Mouse (Mus musculus) liver, adult 10 weeks (tissue): ENCODE data around the gene Samd4b. TPM values are rescaled to one million over a fixed set of nuclear protein-coding genes. Genes with fewer than 3 reads are reported as not detected.

Experiments
- polyA plus RNA-seq: library from polyadenylated mRNA; stranded (reverse); fragments of 350-450 nt; fragmentation: Illumina TruSeq; extraction: RNeasy Lipid Tissue Mini Kit (QIAGEN cat#74804); gene quantifications from one replicate; pipeline ENCODE4 v1.2.3, GENCODE M21; 2014; ENCODE audit warnings: low read depth, low replicate concordance

Samd4b gene
- 3.5 TPM for polyA plus RNA-seq

DNA sequence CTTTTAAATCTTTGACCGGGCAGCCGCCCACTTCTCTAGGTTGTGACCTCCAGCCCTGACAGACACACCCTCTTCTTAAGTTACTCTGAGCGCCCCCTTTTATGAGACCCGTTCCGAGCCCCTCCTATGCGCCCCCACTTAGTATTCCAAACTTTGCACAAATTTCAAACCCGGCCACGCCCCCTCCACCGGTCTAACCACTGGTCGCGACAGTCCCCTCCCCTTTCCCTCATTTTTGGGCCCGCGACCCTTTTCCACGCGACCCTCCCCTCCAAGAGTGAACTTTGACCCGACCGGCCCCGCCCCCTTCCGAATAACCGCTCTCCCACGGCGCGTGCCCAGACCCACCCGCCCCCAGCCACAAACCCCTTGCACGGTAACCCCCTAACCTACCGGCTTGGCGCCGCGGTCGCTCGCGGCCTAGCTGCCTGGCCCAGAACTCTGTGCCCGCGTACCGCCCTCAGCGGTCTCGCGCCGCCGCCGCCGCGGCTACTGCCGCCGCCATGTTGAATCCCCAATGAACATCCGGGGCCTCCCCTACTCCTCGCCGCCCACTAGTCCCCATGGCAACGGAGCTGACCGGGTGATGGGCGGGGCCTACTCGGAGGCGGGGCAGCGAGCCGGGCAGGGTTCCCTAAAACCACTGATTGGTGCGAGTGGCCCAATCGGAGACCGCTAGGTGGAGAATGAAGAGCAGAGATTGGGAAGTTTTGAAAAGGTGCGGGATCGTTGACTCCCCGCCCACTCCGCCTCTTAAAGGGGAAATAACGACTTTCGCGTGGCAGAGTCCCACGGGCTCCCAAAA lies at the start of gene Samd4b, which contains the start of gene Pak4:
Gene Samd4b, minus strand, starts transcription at position 503 of the 805 bp plus-strand sequence.
Gene Pak4, minus strand, starts transcription at position 544 of the 805 bp plus-strand sequence.

DNA sequence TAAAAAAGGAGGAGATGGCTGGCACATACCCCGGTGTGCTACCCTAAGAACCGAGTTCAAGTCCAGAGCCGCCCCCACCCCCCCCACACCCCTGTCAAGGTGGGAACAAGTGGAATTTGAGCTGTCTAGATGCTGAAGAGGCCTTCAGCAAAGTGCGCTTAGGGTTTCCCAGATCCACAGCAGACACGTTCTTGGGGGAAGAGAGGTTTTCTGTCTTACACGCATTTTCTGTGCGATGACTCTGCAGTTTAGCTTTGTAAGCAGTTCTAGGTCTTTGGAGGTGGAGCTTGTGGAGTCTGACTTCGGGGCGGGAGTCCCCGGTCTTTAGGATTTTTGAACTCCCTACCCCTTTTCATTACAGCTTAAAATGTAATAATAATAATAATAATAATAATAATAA lies 33.1 kb upstream of the Samd4b start, which contains the start of gene Acp7:
Gene Acp7, minus strand, starts transcription at position 260 of the 400 bp plus-strand sequence.

DNA sequence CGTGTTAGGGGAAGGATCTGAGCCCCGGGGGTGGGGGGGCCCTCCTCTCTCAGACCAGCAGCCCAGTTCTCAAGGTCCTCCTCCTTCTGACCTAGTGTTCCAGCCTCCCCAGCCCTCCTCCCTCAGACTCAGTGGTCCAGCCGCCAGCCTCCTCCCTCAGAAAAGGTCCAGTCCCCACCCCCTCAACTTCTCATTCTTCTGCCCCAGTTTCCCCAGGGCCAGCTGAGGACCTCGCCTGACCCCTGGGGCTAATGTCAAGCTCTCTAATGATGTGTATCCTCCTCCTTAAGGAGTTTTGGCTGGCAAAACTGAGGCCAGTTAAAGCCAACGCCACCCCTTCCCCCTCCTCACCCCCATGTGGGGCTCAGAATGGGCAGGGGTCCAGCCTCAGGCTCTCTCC lies 50.8 kb downstream of the Samd4b start, which contains the start of gene Nccrp1:
Gene Nccrp1, minus strand, starts transcription at position 101 of the 400 bp plus-strand sequence.

DNA sequence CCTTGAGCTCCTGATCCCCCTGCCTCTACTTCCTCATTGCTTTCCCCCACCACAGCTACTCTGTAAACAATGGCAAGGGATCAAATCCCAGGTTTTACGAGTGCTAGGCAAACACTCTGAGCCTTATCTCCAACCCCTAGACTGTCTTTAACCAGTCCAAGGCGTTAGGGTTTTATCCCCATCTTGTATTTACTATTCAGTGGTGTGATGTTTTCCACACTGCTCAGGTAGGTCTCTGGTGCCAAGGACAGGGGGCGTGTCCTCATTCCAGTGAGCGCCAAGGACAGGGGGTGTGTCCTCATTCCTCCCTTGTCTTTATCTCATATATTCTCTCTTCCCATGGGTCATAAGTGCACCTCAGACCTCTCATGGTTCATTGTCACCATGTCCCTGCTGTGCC lies 57.4 kb downstream of the Samd4b start, which contains the start of gene Sycn:
Gene Sycn, plus strand, starts transcription at position 360 of the 400 bp plus-strand sequence.

DNA sequence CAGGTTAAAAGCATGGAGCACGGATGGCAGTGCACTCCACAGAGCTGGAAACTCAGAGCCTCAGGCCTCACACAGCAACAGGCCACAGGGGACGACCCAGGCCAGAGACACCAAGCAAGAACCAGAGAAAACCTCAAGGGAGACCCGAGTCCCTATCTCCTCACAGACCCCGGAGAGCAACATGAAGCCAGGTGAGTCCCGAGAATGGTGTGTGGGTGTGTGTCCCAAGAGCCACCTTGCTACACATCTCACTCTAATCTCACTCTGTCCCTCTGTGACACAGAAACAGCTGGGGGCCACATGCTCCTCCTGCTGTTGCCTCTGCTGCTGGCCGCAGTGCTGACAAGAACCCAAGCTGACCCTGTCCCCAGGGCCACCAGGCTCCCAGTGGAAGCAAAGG lies 75.4 kb downstream of the Samd4b start, which contains the start of gene Ifnl3:
Gene Ifnl3, plus strand, starts transcription at position 301 of the 400 bp plus-strand sequence.

DNA sequence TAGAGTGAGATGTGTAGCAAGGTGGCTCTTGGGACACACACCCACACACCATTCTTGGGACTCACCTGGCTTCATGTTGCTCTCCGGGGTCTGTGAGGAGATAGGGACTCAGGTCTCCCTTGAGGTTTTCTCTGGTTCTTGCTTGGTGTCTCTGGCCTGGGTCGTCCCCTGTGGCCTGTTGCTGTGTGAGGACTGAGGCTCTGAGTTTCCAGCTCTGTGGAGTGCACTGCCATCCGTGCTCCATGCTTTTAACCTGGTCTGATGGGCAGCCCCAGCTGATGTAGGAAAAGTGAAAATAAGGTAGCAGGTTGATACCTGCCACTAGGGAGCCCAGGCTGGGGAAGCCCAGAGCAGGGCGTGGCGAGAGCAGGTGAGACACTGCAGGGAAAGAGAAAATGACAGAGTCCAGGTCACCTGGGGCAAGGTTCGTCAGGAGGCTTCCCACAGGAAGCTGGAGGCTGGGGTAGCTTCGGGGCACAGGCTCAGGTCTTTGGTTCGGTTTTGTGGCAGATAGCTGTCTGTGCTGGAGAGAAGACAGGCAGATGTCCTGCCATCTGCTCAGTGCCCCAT lies 87.5 kb downstream of the Samd4b start, which contains the start of gene Ifnl2:
Gene Ifnl2, minus strand, starts transcription at position 51 of the 570 bp plus-strand sequence.

DNA sequence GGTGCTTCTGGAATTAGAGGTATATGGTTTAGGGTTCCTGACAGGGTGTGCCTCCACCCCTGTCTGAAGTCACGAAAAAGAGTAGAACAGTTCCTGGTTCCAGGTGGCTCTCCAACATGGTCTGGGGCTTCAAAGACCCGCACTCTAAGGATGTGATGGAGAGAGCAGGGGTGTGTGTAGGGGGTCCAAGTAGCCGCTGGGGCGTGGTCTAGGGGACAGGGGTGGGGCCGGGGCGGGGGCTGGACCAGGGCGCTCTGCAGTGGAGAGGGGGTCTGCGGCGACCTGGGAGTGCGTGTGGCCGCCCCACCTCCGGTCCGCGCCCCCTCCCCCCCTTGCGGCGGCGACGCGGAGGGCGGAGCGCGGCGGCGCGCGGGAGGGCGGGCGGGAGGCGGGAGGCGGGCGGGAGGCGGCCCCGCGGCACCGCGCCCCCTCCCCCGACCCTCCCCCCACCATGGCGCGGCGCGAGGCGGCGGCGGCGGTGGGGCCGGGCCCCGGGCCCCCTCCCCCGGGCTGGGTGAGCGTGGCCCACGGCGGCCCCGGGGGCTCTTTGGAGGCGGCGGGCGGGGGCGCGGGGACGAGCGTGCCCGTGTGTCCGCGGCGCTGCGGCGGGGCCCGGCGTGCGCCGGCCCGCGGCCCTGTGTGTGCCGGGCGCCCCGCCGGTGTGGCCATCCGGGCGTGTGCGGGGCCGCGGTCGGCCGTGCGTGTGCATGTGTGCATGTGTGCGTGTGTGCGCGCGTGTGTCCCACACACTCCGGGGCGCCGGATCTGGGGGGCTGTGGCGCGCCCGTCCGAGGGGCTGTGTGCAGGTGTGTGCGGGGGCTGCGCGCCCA lies 146.2 kb downstream of the Samd4b start, which contains the start of gene Lrfn1:
Gene Lrfn1, plus strand, starts transcription at position 450 of the 830 bp plus-strand sequence.

DNA sequence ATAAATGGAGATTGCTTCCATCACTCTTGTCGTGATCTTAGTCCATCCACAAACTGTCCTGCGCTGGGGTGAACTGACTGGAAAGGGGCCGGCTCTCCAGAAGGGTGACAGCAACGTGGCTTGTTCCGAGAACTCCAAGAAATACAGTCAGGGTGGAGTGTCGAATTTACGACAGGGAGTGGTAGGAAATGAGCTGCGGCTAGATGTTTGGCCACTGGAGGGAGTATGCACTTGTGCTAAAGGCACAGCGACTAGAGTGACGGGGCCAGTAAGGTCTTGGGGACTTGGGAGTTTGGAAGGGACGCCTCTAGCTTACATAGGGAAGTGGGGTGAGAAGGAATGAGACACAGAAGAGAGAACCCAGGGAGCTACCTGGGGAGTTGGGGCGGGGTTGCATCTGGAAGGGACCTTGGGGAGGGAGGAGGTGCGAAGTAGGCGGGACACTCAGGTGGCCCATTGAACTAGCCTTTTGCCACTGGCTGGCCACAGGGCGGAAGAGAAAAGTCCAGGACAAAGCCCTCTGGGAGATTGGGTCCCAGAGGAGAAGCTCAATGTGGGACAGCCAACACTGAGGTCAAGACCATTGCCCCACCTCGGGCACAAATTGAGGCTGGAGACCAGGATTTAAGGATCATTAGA lies 160.9 kb downstream of the Samd4b start, which contains the start of gene Gmfg:
Gene Gmfg, plus strand, starts transcription at position 516 of the 639 bp plus-strand sequence.

DNA sequence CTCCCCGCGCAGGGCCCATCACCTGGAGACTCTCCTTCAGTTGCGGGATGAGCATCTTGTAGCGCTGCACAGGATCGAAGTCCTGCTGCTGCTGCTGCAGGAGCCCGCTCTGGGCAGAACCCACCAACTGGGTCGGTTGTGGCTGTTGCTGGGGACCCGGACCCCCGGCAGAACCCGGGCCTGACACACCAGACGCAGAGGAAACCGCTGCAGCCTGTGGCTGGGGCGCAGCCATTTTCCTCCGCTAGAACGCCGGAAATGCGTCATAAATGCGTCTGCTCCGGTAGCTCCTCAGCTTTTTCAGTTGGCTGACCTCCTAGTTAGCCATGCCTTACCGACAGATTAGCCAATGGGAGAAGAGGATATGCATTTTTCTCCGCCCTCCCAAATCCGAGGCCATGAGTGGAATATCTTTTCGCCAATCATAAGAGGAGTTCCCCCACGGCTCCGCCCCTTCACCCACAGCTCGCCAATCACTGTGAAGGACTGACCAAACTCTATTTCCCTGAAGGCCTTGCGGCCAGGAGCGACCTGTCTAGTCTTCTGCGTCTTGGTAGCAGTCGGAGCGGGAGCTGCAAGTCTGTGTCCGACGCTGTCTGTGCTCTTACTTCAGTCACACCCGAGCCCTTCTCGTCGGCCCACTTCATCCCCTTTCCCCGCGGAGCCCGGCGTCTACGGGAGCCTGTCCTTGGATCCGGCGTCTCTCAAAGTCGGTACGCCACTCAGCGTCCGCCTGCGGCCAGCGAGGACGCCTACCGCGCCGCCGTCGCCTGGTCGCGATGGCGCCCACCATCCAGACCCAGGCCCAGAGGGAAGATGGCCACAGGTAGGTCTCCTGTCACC lies 205.3 kb downstream of the Samd4b start, which contains the start of the genes Med29 and Paf1:
Gene Med29, minus strand, starts transcription at position 280 of the 843 bp plus-strand sequence.
Gene Paf1, plus strand, starts transcription at position 523 of the 843 bp plus-strand sequence.

DNA sequence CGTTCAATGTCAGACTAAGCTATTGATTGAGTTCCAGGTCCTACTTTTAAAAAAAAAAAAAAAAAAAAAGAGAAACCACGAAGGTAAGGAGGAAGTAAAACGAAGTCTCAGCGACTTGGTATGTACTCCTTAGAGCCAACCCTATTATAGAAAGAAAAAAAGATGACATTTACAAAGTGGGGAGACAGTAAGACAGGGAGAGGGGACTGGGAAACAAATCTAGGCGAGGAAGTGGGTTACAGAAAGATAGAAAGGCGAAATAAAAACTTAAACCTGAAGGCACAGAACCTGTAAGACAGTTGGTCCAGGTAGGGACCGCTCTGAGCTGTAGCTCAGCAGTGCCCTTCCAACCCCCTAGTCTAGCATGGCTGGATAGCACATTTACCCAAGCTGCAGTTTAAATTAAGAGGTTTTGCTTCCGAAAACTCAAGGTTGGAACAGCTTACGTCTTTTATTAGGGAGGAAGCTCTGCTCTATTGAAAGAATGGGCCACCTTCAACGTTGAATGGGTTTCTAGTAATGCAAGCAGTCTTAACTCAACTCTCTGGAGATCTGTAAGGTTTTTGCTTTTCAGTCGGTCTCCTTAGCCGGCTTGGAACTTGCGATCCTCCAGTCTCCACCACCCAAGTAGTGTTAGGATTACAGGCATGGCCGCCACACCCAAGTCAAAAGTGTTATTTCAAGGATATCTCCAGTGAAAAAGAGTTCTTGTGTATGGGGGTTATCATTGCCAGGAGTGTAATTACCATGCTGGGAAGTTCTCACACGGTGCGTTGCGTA lies 217.5 kb downstream of the Samd4b start, which contains the start of gene Zfp36:
Gene Zfp36, minus strand, starts transcription at position 17 of the 780 bp plus-strand sequence.

DNA sequence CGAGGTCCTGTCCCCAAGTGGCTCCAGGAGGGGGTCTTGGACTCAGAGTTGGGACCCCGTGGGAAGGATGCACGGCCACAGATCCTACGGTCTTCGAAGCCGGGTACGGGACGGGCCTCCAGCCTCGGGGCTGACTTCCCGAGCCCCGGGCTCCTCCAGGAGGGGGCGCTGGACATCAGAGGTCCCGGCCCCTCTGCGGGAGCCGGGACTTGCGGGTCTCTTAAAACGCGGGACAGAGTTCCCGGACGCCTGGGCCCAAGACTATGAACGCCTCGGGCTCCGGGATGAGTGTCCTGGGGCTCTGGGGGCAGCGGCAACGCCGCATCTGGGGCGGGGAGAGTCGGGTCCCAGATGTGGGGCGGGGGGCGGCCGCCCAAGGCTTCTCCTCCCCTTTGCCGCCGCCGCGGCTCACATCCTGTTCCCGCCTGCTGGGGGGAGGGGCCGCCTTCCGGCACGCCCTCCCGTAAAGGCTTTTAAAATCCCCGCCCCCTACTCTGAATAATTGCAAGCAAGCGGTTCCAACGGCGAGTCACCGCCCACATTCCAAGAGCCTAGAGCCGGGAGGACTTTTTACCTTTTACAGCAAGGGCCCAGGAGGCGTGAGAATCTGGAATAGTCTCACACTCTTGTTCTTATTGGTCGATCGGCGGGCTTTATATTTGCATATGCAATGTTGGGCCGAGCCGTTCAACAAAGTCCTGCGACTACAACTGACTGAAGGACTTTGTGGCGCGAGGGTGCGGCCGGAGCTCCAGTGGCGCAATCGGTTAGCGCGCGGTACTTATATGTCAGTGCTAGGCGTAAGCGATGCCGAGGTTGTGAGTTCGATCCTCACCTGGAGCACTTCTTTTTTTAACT lies 225.5 kb downstream of the Samd4b start, which contains the start of gene Plekhg2:
Gene Plekhg2, minus strand, starts transcription at position 349 of the 858 bp plus-strand sequence.

DNA sequence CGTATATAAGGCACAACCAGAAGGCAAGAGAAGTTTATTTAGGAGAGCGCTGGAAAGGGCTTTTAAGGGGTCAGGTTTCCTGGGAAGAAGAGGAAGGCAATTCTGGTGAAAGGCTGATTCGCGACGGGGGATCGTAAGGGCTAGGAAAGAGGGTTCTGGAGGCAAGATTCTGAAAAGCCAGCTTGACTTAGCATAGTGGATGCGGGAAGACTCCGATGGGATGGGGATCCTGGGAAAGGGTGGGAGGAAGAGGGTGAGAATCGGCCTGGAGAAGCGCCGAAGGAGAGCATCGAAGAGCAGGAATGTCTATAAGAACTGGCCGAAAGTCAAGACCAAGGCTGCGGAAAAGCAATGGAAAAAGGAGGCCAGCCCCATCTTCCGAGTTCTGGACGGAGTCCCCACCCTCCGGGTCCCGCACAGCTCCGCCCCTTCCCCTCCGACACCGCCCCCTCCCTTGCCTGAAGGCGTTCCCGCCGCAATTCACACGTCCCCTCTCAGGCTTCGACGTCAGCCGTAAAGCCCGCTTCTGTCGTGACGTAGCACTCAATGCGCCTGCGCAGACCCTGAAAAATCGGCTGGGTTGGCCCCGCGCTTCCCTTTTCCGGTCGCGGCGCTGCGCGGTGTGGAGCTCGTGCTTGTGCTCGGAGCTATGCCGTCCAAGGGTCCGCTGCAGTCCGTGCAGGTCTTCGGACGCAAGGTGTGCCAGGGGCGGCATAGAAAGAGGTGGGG lies 247.6 kb downstream of the Samd4b start, which contains the start of gene Rps16:
Gene Rps16, plus strand, starts transcription at position 498 of the 729 bp plus-strand sequence.

Other genes starting within 250 kb of the Samd4b start
- 116 TPM for gene Rps16, start 247.5 kb downstream of the Samd4b start, polyA plus RNA-seq
- gene Plekhg2, start 225.5 kb downstream of the Samd4b start, polyA plus RNA-seq: 0.74 TPM
- gene Zfp36, start 217.9 kb downstream of the Samd4b start, polyA plus RNA-seq: 87.4 TPM
- 1.7 TPM for gene Med29, start 205.4 kb downstream of the Samd4b start, polyA plus RNA-seq
- gene Paf1, start 205.2 kb downstream of the Samd4b start, polyA plus RNA-seq: 27.4 TPM
- gene Gmfg, start 160.7 kb downstream of the Samd4b start, polyA plus RNA-seq: 8.5 TPM
- gene Lrfn1, start 146.2 kb downstream of the Samd4b start, polyA plus RNA-seq: not detected
- not detected for gene Ifnl2, start 87.7 kb downstream of the Samd4b start, polyA plus RNA-seq
- not detected for gene Ifnl3, start 75.3 kb downstream of the Samd4b start, polyA plus RNA-seq
- gene Sycn, start 57.3 kb downstream of the Samd4b start, polyA plus RNA-seq: not detected
- gene Nccrp1, start 50.9 kb downstream of the Samd4b start, polyA plus RNA-seq: not detected
- gene Pak4, start within 50 bp of the Samd4b start, polyA plus RNA-seq: 0.82 TPM
- gene Acp7, start 33.2 kb upstream of the Samd4b start, polyA plus RNA-seq: not detected
- gene Fbxo27, start 94.7 kb upstream of the Samd4b start, polyA plus RNA-seq: not detected
- 0.32 TPM for gene Fbxo17, start 118.7 kb upstream of the Samd4b start, polyA plus RNA-seq
- gene Mrps12, start 143.7 kb upstream of the Samd4b start, polyA plus RNA-seq: 34.0 TPM
- 0.34 TPM for gene Sars2, start 143.8 kb upstream of the Samd4b start, polyA plus RNA-seq
- not detected for gene Ccer2, start 158.0 kb upstream of the Samd4b start, polyA plus RNA-seq
- gene Sirt2, start 168.6 kb upstream of the Samd4b start, polyA plus RNA-seq: 16.0 TPM
- 1.1 TPM for gene Nfkbib, start 169.4 kb upstream of the Samd4b start, polyA plus RNA-seq
- gene Rinl, start 190.8 kb upstream of the Samd4b start, polyA plus RNA-seq: 0.48 TPM
- gene Hnrnpl, start 210.4 kb upstream of the Samd4b start, polyA plus RNA-seq: 104 TPM
- 59.4 TPM for gene Ech1, start 227.1 kb upstream of the Samd4b start, polyA plus RNA-seq
- gene Lgals4, start 235.7 kb upstream of the Samd4b start, polyA plus RNA-seq: 6.6 TPM